Mouse (Mus musculus): Measurements from ENCODE around the gene Tmc6.
"Not testable (repeated sequence)": the region's sequence is repeated elsewhere in the genome, so short reads cannot be mapped to it uniquely, and the experiment has no call there.

The Tmc6 gene

GRCm38 (mm10) chr11:117781993-117782704, at the start of gene Tmc6, which contains the start of gene Tmc8:
Gene Tmc6 (minus strand): TSS chr11:117782198.
Gene Tmc8 (plus strand): TSS chr11:117782076.
- DNase-seq (ENCODE audit: low spot score in 2 of 2), result no peak

GRCm38 (mm10) chr11:117830401-117830800, 48.4 kb upstream of the Tmc6 start:
- DNase-seq (ENCODE audit: low spot score in 2 of 2), result no peak

DNA sequence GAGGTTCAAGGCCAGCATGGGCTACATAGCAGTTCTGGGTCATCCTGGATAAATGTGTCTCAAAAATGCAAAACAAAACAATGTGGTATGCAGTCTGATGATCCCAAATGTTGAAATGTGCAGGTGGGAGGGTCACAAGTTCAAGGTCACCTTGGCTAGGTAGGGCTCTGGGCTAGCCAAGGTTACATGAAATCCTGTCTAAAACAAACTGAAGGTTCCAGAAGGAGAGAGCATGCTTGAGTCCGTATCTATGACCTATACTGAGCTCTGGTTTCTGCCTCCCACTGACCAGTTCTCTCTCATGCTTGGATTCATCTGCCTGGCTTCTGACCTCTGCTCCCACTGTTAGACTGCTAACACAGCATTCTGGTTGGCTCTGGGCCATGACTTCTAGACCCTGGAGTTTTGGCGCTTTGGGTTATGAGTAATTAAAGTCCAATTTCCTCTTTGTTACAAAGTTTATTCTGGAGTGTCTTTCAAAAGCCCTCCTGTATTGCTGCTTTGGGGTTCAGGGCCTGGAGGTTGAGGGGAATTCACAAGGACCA, 47.7 kb upstream of the Tmc6 start:
- no peak for DNase-seq (ENCODE audit: low spot score in 2 of 2)

DNA sequence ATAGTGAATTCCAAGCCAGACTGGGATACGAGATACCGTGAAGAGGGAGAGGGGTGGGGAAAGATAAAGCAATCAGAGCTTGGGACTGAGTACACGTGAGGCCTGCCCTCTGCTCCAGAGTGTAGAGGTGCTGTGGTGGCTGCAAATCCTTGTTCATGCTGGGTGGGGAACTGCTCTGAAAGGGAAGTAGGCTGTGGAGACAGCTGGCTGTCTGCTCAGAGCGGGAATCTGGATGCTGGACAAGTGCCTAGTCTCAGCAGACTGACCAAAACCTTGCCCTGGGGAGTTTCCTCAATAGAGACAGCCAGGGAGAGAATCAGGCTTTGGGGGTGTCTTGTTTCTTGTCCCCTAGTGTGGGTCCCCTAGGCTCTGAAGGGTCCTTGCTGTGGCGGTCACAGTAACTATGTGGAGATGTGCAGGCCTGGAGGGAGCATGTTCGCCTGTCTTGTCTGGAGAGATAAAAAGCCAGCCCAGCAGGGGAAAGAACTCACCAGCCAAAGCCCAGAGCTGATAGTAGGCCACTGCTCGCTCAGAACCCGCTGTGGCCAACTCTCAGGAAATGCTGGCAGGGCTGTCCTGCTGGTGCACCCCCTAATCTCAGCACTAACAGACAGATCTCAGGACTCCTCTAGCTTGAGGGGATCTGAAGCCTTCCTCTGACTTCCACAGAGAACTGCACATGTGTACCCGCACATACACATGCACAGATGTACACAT, 47.0 kb upstream of the Tmc6 start:
- no peak for DNase-seq (ENCODE audit: low spot score in 2 of 2)

DNA sequence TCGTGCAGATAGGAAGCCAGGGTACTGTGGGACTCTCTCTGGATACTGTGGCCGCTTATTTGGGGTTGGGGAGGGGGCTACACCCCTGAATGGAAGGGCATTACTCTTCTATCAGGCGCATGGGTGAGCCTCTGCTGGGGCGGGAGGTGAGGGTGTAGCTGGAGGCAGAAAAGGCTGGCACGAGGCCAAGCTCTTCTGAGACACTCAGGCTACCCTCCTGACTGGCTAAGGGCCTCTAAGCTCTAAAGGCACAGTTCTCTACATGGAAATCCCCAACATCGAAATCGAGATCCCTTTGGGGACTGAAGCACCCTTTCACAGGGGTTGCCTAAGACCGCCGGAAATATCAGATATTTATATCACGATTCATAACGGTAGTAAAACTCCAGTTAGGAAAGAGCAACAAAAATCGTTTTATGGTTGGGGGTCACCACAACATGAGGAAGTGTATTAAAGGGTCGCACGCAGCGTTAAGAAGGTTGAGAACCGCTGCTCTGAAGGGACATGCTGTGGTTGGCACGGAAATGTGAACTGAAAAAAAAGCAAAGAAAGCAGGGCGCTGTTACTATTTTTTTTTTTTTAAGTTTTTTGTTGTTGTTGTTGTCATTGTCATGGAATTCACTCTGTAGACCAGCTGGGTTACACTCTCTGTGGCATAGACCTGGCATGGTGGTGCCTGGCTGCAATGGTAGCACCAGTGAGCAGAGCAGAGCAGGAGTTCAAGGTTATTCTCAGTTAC, 46.3 kb upstream of the Tmc6 start:
- no peak for DNase-seq (ENCODE audit: low spot score in 2 of 2)

GRCm38 (mm10) chr11:117827386-117827785, 45.4 kb upstream of the Tmc6 start:
- no peak for DNase-seq (ENCODE audit: low spot score in 2 of 2)

DNA sequence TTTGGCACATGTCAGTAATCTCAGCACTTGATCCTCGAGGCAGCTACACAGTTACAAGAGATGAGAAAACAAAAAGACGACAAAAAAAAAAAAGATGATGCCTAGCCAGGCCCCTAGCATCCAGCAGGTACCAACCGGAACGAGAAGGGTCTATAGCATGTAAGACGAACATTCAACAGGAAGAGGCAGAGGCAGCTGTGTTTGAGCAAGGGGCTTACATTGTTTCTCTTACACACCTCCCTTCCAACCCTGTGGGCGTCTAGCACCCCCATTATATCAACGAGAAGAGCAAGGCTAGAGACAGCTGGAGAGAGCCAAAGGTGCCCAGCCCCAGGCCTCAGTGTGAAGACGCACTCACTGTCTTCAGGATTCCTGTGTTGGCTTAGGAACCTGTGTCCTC, 44.9 kb upstream of the Tmc6 start:
- no peak for DNase-seq (ENCODE audit: low spot score in 2 of 2)

DNA sequence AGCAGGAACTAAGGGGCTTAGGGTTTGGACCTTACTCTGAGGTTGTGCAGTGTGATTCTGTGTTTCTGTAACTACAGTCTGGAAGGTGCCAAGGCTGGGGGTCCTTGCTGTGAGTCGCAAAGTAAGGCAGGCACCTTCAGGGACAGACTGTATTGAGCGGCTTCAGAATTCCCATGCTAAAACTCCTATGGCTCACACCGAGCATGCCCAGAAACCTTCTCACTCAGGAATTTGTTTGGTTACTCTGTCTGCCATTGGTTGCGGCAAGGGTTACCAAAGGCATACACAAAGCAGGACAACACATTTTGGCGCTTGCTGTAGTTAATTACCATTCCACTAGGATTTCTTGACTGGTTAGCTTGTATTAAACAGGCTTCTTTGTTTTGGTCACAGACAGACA, 44.2 kb upstream of the Tmc6 start:
- no peak for DNase-seq (ENCODE audit: low spot score in 2 of 2)

DNA sequence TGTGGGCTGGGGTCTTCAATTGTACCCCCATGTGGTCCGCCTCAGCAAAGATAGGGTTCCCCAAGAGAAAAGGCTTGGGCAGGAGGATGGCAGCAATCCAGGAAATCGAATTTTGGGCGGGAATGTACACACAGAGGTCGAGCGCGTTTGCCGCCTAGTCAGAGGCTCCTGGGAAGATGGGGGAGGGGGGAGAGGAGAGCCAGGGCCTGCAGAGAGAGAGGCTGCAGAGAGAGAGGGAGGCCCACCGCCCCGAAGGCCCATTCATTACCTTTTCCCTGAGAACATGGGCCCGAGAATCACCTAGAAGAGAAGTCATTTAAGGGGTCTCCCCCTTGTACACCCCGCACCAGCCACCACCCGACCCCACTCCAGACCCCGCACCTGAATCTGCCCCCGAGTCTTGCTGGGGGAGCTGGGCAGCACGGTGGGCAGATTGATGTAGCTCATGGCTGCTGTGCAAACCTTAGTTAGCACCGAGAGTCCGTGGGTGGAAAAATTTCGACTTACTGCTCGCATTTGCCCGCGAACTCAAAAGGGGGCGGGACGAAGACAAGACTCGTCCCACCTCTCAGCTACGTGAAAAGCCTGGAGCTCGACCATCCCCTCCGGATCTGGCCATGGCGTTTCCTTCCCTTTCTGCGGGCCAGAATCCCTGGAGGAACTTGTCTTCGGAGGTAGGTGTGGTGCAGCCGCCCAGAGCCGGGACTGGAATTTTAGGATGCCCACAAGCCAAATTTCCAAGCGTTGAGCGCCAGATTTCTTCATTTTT, 43.5 kb upstream of the Tmc6 start, which contains the start of the genes Afmid and Tk1:
TSS of gene Afmid (plus strand) at position 592 of the 769 bp plus-strand sequence.
TSS of gene Tk1 (minus strand) at position 760 of the 769 bp plus-strand sequence.
- peak in 1 of 2 experiments; percentile 61 for DNase-seq (ENCODE audit: low spot score in 2 of 2)

GRCm38 (mm10) chr11:117824060-117824969, 42.3 kb upstream of the Tmc6 start:
- peak; percentile 57 to 78 for DNase-seq (ENCODE audit: low spot score in 2 of 2)

DNA sequence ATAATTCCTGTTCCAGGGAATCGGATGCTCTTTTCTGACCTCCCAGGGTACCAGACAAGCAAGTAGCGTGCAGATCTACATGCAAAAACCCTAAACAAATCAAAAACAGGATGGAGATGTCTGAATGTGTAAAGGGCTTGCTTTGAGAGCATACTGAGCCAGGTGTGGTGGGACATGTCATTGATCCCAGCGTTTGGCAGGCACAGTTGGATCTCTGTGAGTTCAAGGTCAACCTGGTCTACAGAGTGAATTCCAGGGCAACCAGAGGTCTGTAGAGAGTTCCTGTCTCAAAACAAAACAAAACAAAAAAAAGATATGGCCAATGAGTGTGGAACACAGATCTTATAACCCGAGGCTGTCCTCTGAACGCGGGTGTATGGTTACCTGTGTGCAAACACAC, 41.4 kb upstream of the Tmc6 start:
- no peak for DNase-seq (ENCODE audit: low spot score in 2 of 2)

DNA sequence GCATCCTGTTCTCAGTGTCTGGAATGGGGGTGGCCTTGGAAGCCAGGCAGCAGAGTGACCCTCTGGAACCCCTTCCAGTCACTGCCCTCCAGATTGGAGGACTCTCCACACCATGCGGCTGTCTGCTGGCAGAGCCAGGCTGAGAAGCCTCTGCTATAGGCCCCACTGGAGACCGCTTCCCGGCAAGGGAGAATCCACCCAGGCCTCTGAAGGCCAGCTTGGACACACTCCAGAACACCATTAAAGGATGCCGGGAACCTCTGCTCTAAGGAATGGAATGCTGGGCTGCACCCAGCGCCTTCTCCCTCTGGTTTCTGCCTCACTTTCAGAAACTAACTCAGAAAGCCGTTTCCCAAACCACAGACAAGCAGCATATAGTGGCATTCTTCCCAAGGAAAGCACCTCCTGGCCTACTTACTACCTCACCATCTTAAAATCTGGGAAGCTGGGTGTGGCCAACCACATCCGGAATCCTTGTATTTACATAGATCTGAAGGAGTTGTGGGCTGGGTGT, 40.8 kb upstream of the Tmc6 start:
- DNase-seq (ENCODE audit: low spot score in 2 of 2), result no peak

- DNase-seq (ENCODE audit: low spot score in 2 of 2), result no peak
These were observed 39.9 kb upstream of the Tmc6 start for GRCm38 (mm10) chr11:117821868-117822267.

DNA sequence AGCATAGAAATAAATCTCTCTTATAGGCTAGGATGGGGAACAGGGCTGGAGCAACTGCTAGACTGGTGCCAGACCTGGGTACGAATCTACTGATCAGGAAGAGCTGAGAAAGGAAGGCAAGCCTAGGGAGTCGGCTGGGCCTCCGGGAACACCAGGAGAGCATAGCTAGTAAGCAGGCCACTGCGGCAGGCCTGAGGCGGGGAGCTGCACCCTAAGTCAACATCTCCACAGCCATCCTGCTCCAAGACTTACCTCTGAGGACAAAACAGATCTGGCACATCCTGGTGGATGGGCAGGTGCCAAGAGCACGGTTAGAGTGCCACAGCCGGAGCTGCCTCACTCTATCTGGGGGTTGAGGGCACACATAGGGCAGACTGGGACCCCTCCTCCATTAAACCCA, 38.2 kb upstream of the Tmc6 start:
- DNase-seq (ENCODE audit: low spot score in 2 of 2), result no peak

DNA sequence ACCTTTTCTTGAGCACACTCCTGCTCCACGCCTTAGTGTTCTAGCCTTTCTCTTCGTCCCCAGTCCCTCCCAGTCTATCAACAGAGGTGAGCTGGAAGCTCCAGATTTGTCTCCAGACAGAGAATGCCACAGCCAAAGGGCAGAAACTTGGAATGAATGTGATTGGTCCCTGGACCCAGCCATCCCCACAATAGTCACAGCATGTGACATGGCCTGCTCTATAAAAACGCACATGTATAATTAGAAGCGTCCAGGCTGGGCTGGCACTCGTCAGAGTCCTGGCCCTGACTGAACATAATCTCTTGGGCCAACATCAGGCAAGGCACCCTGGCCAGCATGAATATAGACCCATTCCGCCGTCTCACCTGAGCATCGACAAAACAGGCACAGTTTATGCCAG, 37.1 kb upstream of the Tmc6 start:
- no peak for DNase-seq (ENCODE audit: low spot score in 2 of 2)

DNA sequence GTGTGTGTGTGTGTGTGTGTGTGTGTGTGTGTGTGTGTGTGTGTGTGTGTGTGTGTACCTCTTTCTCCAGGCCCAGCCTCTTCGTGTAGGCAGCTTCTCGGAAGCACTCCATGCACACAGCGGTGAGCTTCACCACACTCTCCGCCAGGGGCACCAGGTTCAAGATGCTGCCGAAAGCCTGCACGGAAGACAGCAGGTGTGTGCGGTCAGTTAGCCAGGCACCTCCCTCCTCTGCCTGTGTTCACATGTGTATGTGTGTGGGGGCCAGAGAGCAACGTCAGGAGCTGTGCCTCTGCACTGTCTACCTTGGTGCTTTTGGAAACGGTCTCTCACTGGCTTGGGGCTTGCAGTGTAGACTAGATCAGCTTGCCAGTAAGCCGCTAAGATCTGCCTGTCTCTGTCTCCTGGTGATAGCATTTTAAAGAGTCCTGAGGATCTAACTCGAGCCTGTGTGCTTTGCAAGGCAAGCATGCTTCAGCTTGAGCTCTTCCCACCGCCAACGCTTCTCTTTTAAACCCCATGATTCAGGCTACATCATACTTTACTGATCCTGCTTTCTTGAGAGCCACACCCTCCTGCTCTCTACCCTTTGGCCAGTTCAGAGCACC, 34.5 kb upstream of the Tmc6 start:
- no peak for DNase-seq (ENCODE audit: low spot score in 2 of 2)

DNA sequence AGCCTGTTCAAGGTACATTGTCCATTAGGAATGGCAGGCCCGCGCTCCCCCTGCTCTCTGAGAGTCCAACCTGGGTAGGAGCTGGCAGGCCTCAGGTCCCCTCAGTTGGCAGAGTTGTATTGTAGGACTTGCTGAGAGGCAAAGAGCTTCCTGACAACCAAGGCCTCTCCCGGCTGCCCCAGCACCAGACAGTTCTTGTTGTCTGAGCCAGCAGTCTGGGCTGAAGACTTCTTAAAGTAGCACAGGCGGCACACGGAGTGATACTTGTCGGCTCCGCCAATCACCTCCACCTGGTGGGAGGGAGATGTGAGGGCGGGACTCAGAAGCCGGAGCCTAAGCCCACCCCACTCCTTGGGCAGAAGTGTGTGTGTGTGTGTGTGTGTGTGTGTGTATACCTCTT, 33.9 kb upstream of the Tmc6 start:
- DNase-seq (ENCODE audit: low spot score in 2 of 2), result not testable (repeated sequence)

- DNase-seq (ENCODE audit: low spot score in 2 of 2), result no peak
These were observed 32.8 kb upstream of the Tmc6 start for GRCm38 (mm10) chr11:117814704-117815366.

DNA sequence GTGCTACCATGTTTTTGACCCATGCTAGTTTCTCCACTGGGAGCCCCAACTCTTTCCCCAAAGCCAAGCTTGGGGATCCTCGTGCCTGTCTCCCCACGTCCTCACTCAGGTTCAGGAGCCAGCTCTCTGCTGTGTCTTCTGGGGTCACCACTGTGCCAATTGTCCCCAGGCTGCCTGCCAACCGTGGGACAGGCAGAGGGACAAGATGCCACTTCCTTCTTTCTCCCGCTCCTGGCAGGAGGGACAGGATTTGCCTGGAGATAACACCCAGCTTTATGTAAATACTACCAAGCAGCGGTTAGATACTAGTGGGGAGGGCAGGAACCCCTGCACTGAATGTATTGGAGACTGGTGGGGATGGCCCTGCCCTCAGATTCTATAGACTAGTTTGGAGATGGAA, 31.9 kb upstream of the Tmc6 start:
- no peak for DNase-seq (ENCODE audit: low spot score in 2 of 2)
